Mouse (Mus musculus): ENCODE results near the gene Csmd2.

Csmd2 gene

GRCm38 (mm10) chr4:128606586-128606985 lies 618.9 kb downstream of the Csmd2 start:
- in situ Hi-C loops (cut with MboI; ENCODE audit: low sequenced_read_pairs), result no loop called here

DNA sequence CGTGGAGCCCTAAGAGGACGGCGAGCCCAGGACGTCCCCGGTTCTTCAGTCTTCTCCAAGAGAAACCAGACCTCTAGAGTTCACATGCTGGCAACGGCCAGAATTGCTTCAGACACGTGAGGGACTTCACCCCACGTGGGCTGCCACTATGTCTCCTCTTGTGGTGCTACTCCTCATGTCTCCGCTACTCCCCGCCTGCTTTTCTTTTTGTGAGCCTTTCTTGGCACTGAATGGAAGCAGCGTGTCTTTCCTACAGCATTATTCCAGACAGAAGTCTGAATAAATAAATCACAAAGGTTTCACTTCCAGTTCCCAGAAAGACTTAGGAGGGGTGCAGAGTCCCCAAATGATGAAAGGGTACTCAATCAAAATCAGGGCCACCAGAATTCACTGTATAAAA lies 620.0 kb downstream of the Csmd2 start:
- in situ Hi-C loops (cut with MboI; ENCODE audit: low sequenced_read_pairs), result no loop called here

DNA sequence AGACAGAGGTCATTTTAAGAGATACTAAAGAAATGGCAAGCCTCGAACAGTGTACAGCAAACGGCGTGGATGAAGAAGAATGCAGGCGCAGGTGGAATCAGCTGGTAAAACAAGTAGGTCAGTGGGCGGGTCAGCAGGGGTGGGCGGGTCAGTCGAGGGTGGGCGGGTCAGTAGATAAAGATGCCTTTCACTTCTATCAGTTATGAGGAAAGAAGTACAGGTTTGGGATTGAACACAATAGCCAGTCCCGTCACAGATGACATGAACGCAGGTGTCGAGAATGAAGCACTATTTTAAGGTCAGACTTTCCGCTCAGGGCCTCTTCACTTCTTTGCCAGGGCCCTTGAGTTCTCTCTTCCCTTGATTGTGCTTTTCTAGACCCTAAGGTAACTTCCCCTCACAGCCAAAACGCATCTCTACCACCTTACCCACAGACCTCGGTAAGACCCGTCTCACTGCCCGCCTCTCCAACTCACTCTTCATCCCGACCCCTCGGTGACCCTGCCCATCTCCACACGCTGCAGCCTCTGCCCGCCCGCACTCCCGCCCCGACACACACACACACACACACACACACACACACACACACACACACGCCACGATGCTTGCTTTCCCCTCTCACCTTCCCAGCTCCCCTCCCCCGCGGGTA lies 621.7 kb downstream of the Csmd2 start:
- in situ Hi-C loops (cut with MboI; ENCODE audit: low sequenced_read_pairs), result no loop called here

- in situ Hi-C loops (cut with MboI; ENCODE audit: low sequenced_read_pairs), result loop anchor here (5.0 kb wide), 1 partner anchor 97 kb away; no protein-coding TSS in a partner anchor
Measured at GRCm38 (mm10) chr4:128609925-128610402, 622.3 kb downstream of the Csmd2 start, which contains the start of gene Zscan20. Gene Zscan20 (minus strand): TSS chr4:128610098.

GRCm38 (mm10) chr4:128610706-128611105 lies 623.0 kb downstream of the Csmd2 start:
- in situ Hi-C loops (cut with MboI; ENCODE audit: low sequenced_read_pairs), result loop anchor here (5.0 kb wide), 1 partner anchor 97 kb away; no protein-coding TSS in a partner anchor

DNA sequence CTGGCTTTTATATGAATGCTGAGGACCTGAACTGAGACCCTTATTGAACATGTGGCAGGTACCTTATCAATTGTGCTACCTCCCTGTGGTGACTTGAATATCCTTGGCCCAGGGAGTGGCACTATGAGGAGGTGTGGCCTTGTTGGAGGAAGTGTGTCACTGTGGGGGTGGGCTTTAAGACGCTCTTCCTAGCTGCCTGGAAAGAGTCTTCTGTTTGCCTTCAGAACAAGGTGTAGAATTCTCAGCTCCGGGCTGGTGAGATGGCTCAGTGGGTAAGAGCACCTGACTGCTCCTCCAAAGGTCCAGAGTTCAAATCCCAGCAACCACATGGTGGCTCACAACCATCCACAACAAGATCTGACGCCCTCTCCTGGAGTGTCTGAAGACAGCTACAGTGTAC lies 624.1 kb downstream of the Csmd2 start:
- in situ Hi-C loops (cut with MboI; ENCODE audit: low sequenced_read_pairs), result loop anchor here (5.0 kb wide), 1 partner anchor 96 kb away; no protein-coding TSS in a partner anchor

- in situ Hi-C loops (cut with MboI; ENCODE audit: low sequenced_read_pairs), result loop anchor here (5.0 kb wide), 1 partner anchor 94 kb away; no protein-coding TSS in a partner anchor
Measured at GRCm38 (mm10) chr4:128613326-128613725, 625.7 kb downstream of the Csmd2 start.

GRCm38 (mm10) chr4:128615761-128616160 lies 628.1 kb downstream of the Csmd2 start:
- in situ Hi-C loops (cut with MboI; ENCODE audit: low sequenced_read_pairs), result no loop called here
